Mouse (Mus musculus) heart, embryonic 11.5 days (tissue): ENCODE results near the gene Slc10a3. TPM values are rescaled to one million over a fixed set of nuclear protein-coding genes. Genes with fewer than 3 reads are reported as not detected.

Experiments
- ATAC-seq: fragments of 200-750 bp; cut with Nextera tagmentation; replicated peaks from 2 replicates; pipeline ENCODE4 v1.8.0; 2017; ENCODE audit warnings: moderate library complexity; ENCODE audit not compliant: insufficient number of reproducible peaks, low FRiP score, low TSS enrichment
- H3K27ac ChIP-seq: fragments of 300-500 bp; sonication (generic); 2 replicates; pipeline ENCODE4 v1.5.1; 2014; ENCODE audit warnings: mild to moderate bottlenecking, low read depth, low read length
- H3K27me3 ChIP-seq: fragments of 300-500 bp; sonication (generic); 2 replicates; pipeline ENCODE4 v1.6.1; 2014; ENCODE audit warnings: mild to moderate bottlenecking, low read length, mixed read lengths; ENCODE audit not compliant: control insufficient read depth, insufficient read depth
- H3K36me3 ChIP-seq: fragments of 300-500 bp; sonication (generic); 2 replicates; pipeline ENCODE4 v1.6.1; 2014; ENCODE audit warnings: mild to moderate bottlenecking, low read length, moderate library complexity, mixed read lengths; ENCODE audit not compliant: control insufficient read depth, insufficient read depth
- H3K4me1 ChIP-seq: fragments of 300-500 bp; sonication (generic); 2 replicates; pipeline ENCODE4 v1.6.1; 2014; ENCODE audit warnings: low read length; ENCODE audit not compliant: control insufficient read depth, insufficient read depth
- H3K4me2 ChIP-seq: fragments of 300-500 bp; sonication (generic); 2 replicates; pipeline ENCODE4 v1.6.1; 2014; ENCODE audit warnings: mild to moderate bottlenecking, moderate library complexity
- H3K4me3 ChIP-seq: fragments of 300-500 bp; sonication (generic); 2 replicates; pipeline ENCODE4 v1.5.1; 2014; ENCODE audit warnings: low read depth, low read length
- H3K9ac ChIP-seq: fragments of 300-500 bp; sonication (generic); 2 replicates; pipeline ENCODE4 v1.6.1; 2014; ENCODE audit warnings: mild to moderate bottlenecking, low read depth, low read length, moderate library complexity
- H3K9me3 ChIP-seq: fragments of 300-500 bp; sonication (generic); replicated peaks from 2 replicates; pipeline ENCODE4 v1.6.1; 2016; ENCODE audit warnings: low read length; ENCODE audit not compliant: control insufficient read depth
- WGBS: fragments of 180-500 bp; shearing (Covaris S2); extraction: QIAGEN DNeasy Blood & Tissue Kit; methylation state at CpG from one replicate; pipeline ENCODE4 v1.1.7; 2014; ENCODE audit not compliant: insufficient replicate concordance; 5-methylcytosine and 5-hydroxymethylcytosine counted together
- polyA plus RNA-seq: library from polyadenylated mRNA; unstranded; fragments of >200 nt; fragmentation: Nextera tagmentation; extraction: Ambion mirVana; gene quantifications from 2 replicates; pipeline ENCODE4 v1.2.1, GENCODE M21; 2014

Gene Slc10a3
- 10.5 and 14.5 TPM in 2 replicates for polyA plus RNA-seq

GRCm38 (mm10) chrX:74372888-74373549, at the start of gene Slc10a3, which contains the start of gene Ubl4a:
TSS of gene Slc10a3 (minus strand) at chrX:74373349.
TSS of gene Ubl4a (minus strand) at chrX:74373218.
- no peaks in the 10 kb centered on the region for H3K36me3 ChIP-seq
- no peaks in the 10 kb centered on the region for H3K9me3 ChIP-seq
- WGBS, result 13% methylated on average over 32 of the region's 32 CpGs
- peak within 1 kb of the TSS; percentile 60 for H3K9ac ChIP-seq
- peak within 1 kb of the TSS; percentile 50 for H3K4me3 ChIP-seq
- ATAC-seq, result peak; percentile 86
- H3K4me2 ChIP-seq, result peak within 1 kb of the TSS; percentile 70
- no peak within 1 kb of the TSS for H3K27ac ChIP-seq
- H3K27me3 ChIP-seq, result no peaks in the 10 kb centered on the region
- H3K4me1 ChIP-seq, result no peaks in the 10 kb centered on the region

GRCm38 (mm10) chrX:74413377-74413776, 40.2 kb upstream of the Slc10a3 start:
- H3K9ac ChIP-seq, result no peak overlapping the region
- H3K4me2 ChIP-seq, result no peak overlapping the region
- H3K9me3 ChIP-seq, result no peaks in the 10 kb centered on the region
- no peak for ATAC-seq
- H3K4me3 ChIP-seq, result no peak overlapping the region
- H3K4me1 ChIP-seq, result no peaks in the 10 kb centered on the region
- H3K27ac ChIP-seq, result no peak overlapping the region
- H3K27me3 ChIP-seq, result no peaks in the 10 kb centered on the region
- no peaks in the 10 kb centered on the region for H3K36me3 ChIP-seq

GRCm38 (mm10) chrX:74408340-74408739, 35.2 kb upstream of the Slc10a3 start:
- H3K36me3 ChIP-seq, result no peaks in the 10 kb centered on the region
- ATAC-seq, result no peak
- no peak overlapping the region for H3K27ac ChIP-seq
- WGBS, result 42% methylated on average over 2 of the region's 2 CpGs
- H3K4me1 ChIP-seq, result no peaks in the 10 kb centered on the region
- no peaks in the 10 kb centered on the region; the same call in 1 of the 2 replicates for H3K27me3 ChIP-seq
- no peak overlapping the region for H3K4me2 ChIP-seq
- no peak overlapping the region for H3K9ac ChIP-seq
- H3K9me3 ChIP-seq, result no peaks in the 10 kb centered on the region
- H3K4me3 ChIP-seq, result no peak overlapping the region

- Histone ChIP-seq H3K9ac (no peak overlapping the region), H3K9me3 (no peaks in the 10 kb centered on the region), H3K36me3 (no peaks in the 10 kb centered on the region), H3K4me3 (no peak overlapping the region), H3K27ac (no peak overlapping the region), H3K4me1 (no peaks in the 10 kb centered on the region), H3K4me2 (no peak overlapping the region), H3K27me3 (no peaks in the 10 kb centered on the region)
- ATAC-seq, result no peak
- 78% methylated on average over 3 of the region's 3 CpGs for WGBS
Observed at GRCm38 (mm10) chrX:74400136-74400535, 27.0 kb upstream of the Slc10a3 start.

GRCm38 (mm10) chrX:74392535-74393443, 19.6 kb upstream of the Slc10a3 start, which contains the start of the genes Fam3a and Ikbkg:
TSS of gene Fam3a (minus strand) at chrX:74393272.
TSS of gene Ikbkg (plus strand) at chrX:74393290.
- WGBS, result 14% methylated on average over 30 of the region's 30 CpGs
- Histone ChIP-seq H3K36me3 (no peaks in the 10 kb centered on the region), H3K27ac (peak within 1 kb of the TSS; percentile 90), H3K4me1 (no peaks in the 10 kb centered on the region), H3K9me3 (no peaks in the 10 kb centered on the region), H3K9ac (peak within 1 kb of the TSS; percentile 70), H3K4me2 (peak within 1 kb of the TSS; percentile 73), H3K27me3 (no peaks in the 10 kb centered on the region), H3K4me3 (peak within 1 kb of the TSS; percentile 45)
- peak; percentile 99 for ATAC-seq

GRCm38 (mm10) chrX:74388153-74388552, 15.0 kb upstream of the Slc10a3 start:
- H3K4me1 ChIP-seq, result no peaks in the 10 kb centered on the region
- no peak overlapping the region for H3K9ac ChIP-seq
- H3K9me3 ChIP-seq, result no peaks in the 10 kb centered on the region
- ATAC-seq, result 0 out of 2 replicates have a peak, but pooled peaks have one; percentile 45
- no peaks in the 10 kb centered on the region for H3K36me3 ChIP-seq
- H3K4me2 ChIP-seq, result no peak overlapping the region
- no peak overlapping the region for H3K27ac ChIP-seq
- H3K4me3 ChIP-seq, result no peak overlapping the region
- H3K27me3 ChIP-seq, result no peaks in the 10 kb centered on the region

GRCm38 (mm10) chrX:74384451-74384850, 11.3 kb upstream of the Slc10a3 start:
- Histone ChIP-seq H3K4me2 (no peak overlapping the region), H3K9ac (no peak overlapping the region), H3K4me3 (no peak overlapping the region), H3K36me3 (no peaks in the 10 kb centered on the region), H3K9me3 (no peaks in the 10 kb centered on the region), H3K27me3 (no peaks in the 10 kb centered on the region), H3K4me1 (no peaks in the 10 kb centered on the region), H3K27ac (no peak overlapping the region)
- no peak for ATAC-seq
- WGBS, result 70% methylated on average over 2 of the region's 2 CpGs

GRCm38 (mm10) chrX:74368209-74368909, 4.8 kb downstream of the Slc10a3 start:
- Histone ChIP-seq H3K9ac (peak overlapping the region; percentile 87), H3K27ac (peak overlapping the region; percentile 62), H3K4me3 (peak overlapping the region; percentile 65), H3K4me1 (no peaks in the 10 kb centered on the region; the same call in 1 of the 2 replicates), H3K9me3 (no peaks in the 10 kb centered on the region), H3K4me2 (peak overlapping the region; percentile 68), H3K36me3 (no peaks in the 10 kb centered on the region), H3K27me3 (no peaks in the 10 kb centered on the region)
- peak; percentile 58; the same call in 1 of the 2 replicates for ATAC-seq
- 18% methylated on average over 48 of the region's 49 CpGs for WGBS
